In the genomic region with DNA sequence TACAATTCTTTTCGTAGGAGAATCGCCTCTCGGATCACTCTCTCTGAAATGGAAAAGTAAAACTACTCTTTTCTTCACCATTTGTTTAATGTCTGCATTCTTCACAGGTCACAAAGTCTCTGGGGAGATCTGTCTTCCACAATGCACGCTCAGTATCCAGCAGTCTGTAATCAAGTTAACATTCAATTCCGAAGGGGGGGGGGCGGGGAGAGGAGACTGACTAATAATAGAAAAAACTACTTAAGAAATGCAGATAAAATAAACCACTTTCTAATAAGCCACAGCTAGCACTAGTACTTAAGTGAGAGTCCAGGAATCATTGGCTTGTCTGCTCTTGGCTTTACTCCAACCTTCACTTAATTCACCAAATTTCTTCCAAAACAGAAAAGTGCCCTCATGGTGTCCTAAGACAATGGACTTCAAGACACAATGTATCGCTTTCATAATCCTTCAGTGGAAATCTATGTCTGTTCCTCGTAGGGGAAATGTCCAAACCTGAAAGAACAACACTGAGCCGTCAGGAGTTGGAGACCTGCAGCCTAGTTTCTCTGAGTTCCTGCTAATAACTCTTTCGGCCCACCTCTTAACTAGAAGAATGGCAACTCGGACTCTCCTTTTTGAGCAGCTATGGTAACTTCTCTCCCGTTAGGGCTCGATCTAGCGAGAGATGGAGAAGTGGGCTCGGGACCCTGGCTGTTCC, we compare ENCODE assay signal across 8 mouse cellular contexts. TPM values are rescaled to one million over a fixed set of nuclear protein-coding genes. Genes with fewer than 3 reads are reported as not detected.
DNase-seq lines count a peak whose midpoint lies in the region; ATAC-seq and TF ChIP-seq lines count a peak whose summit lies in the region.

No protein-coding gene starts in this region.

- no peak for DNase-seq in gastrocnemius, adult 2 months
- DNase-seq in gastrocnemius, postnatal 36 days: no peak
- DNase-seq in liver, embryonic 11.5 days (ENCODE audit: low spot score): peak; percentile 33
- no peak for DNase-seq in ovary, postnatal 10 days (ENCODE audit: low spot score)
- DNase-seq in adrenal gland, postnatal 36 days: no peak
- no peak for DNase-seq in adrenal gland, postnatal 10 days

- H3K4me2 ChIP-seq in liver, embryonic 11.5 days: peak overlapping the region; percentile 63

- H3K79me3 ChIP-seq in C2C12 (ENCODE audit: low read depth): peaks cover 32% of the 10 kb centered on the region

- H3K4me3 ChIP-seq in gastrocnemius, adult 2 months: peak overlapping the region; percentile 100
- H3K4me3 ChIP-seq in C2C12 (ENCODE audit: insufficient read depth, poor library complexity, severe bottlenecking): peak overlapping the region; percentile 49
- peak overlapping the region; percentile 80 for H3K4me3 ChIP-seq in liver, embryonic 11.5 days (ENCODE audit: low read depth, low read length)

- no peaks in the 10 kb centered on the region for H3K9me3 ChIP-seq in liver, embryonic 11.5 days (ENCODE audit: control insufficient read depth, low read length)

- peak; percentile 23 for ATAC-seq in erythroid progenitor cell, adult 5-6 weeks (replicated peaks; ENCODE audit: low FRiP score, poor library complexity, severe bottlenecking)
- ATAC-seq in liver, embryonic 11.5 days (replicated peaks; ENCODE audit: low FRiP score): no peak

- peaks cover 14% of the 10 kb centered on the region for H3K4me1 ChIP-seq in liver, embryonic 11.5 days (replicated peaks; ENCODE audit: control insufficient read depth, insufficient read depth, low read length)

- TF ChIP-seq CTCF in gastrocnemius, adult 2 months (IDR thresholded peaks at IDR 0.05): no peak
- no peak for TF ChIP-seq CTCF in C2C12 (IDR thresholded peaks at IDR 0.05; ENCODE audit: control insufficient read depth, insufficient read depth, insufficient read length)

- 15% methylated on average over 15 of the region's 15 CpGs for WGBS in liver, embryonic 11.5 days

- peak overlapping the region; percentile 85 for H3ac ChIP-seq in C2C12 (ENCODE audit: control insufficient read depth, insufficient read length, low read depth)

- H3K27ac ChIP-seq in gastrocnemius, adult 2 months: peak overlapping the region; percentile 96
- H3K27ac ChIP-seq in liver, embryonic 11.5 days (ENCODE audit: low read depth, low read length): peak overlapping the region; percentile 88

- peaks cover 47% of the 10 kb centered on the region for H3K79me2 ChIP-seq in C2C12 (ENCODE audit: control insufficient read depth, insufficient read depth)

- intact Hi-C loops in gastrocnemius, adult 2 months (cut with DNase I): loop anchor here (2.0 to 10.0 kb wide), 2 partner anchors 70 to 268 kb away; partner anchors contain the start of genes 2610001J05Rik and Bmt2
- intact Hi-C loops in gastrocnemius, postnatal 36 days (cut with DNase I): loop anchor here (5.0 kb wide), 1 partner anchor 70 kb away; the partner anchor contains the start of gene Bmt2

- H3K9ac ChIP-seq in liver, embryonic 11.5 days (ENCODE audit: low read depth, low read length): peak overlapping the region; percentile 91

- peaks cover 16% of the 10 kb centered on the region for H3K36me3 ChIP-seq in C2C12 (ENCODE audit: control insufficient read depth, insufficient read depth)
- H3K36me3 ChIP-seq in liver, embryonic 11.5 days (ENCODE audit: control insufficient read depth, insufficient read depth, low read length): peaks cover 4% of the 10 kb centered on the region; the same call in 1 of the 2 replicates

- no peaks in the 10 kb centered on the region for H3K27me3 ChIP-seq in C2C12 (ENCODE audit: control insufficient read depth, insufficient read depth, insufficient read length)
- no peaks in the 10 kb centered on the region for H3K27me3 ChIP-seq in liver, embryonic 11.5 days (replicated peaks; ENCODE audit: control insufficient read depth, insufficient read depth, low read length)

TF ChIP-seq in C2C12, 6 proteins besides CTCF, POLR2A, EP300 and RAD21:
- TF ChIP-seq MYOG (IDR thresholded peaks at IDR 0.05; ENCODE audit: control insufficient read depth, extremely low read depth, insufficient read length) (no peak), MAX (IDR thresholded peaks at IDR 0.05) (no peak)

RNA-seq across cellular contexts. Expression of gene Tmem168, which starts 0.8 kb away (rescaled TPM):
- 10 to 100 TPM in 1 of 2 experiments, 1 to 10 TPM in 1; 8.2 to 10.7 TPM for total RNA-seq in gastrocnemius, adult 2 months (2021)
- 1 to 10 TPM; 6.9 to 7.8 TPM for total RNA-seq in gastrocnemius, postnatal 36 days (2021)
- polyA plus RNA-seq in C2C12 (2012; fragmentation: generic; extraction: Trizol): 6.6 TPM
- 13.0 and 13.3 TPM in 2 replicates for total RNA-seq in erythroid progenitor cell, adult 5-6 weeks (2015; ENCODE audit: low replicate concordance)
- 2.3 and 11.0 TPM in 2 replicates for total RNA-seq in erythroid progenitor cell, adult 5-6 weeks (2017; ENCODE audit: low replicate concordance)
- polyA plus RNA-seq in liver, embryonic 11.5 days (2014; fragmentation: Nextera tagmentation; extraction: Ambion mirVana): 29.1 and 32.3 TPM in 2 replicates
- 10 to 100 TPM; 24.3 to 34.5 TPM for total RNA-seq in adrenal gland, postnatal 36 days (2021)
- 10 to 100 TPM; 23.9 to 24.0 TPM for total RNA-seq in adrenal gland, postnatal 10 days (2021)

Comparison
In these comparisons a context has a peak if more than half of its experiments do, and no peak if none do; other contexts are left out.
1. H3K4me3 ChIP-seq: peak in every context shown above with its lines; median percentile 100 in gastrocnemius, adult 2 months; 80 in liver, embryonic 11.5 days; 49 in C2C12.